Mouse (Mus musculus) ES-Bruce4 (cell line): Measurements from ENCODE around the gene Olfr159. TPM values are rescaled to one million over a fixed set of nuclear protein-coding genes. Genes with fewer than 3 reads are reported as not detected.

ENCODE experiments used
- H3K27ac ChIP-seq: 2 replicates; pipeline ENCODE4 v1.5.1; 2012; ENCODE audit warnings: low read length, inconsistent platforms; ENCODE audit not compliant: insufficient read depth
- H3K27me3 ChIP-seq: 2 replicates; pipeline ENCODE4 v1.6.1; 2012; ENCODE audit warnings: mild to moderate bottlenecking, low read length, inconsistent platforms; ENCODE audit not compliant: control insufficient read depth, poor library complexity, insufficient read depth, severe bottlenecking
- H3K36me3 ChIP-seq: 2 replicates; pipeline ENCODE4 v1.6.1; 2012; ENCODE audit warnings: inconsistent platforms, mild to moderate bottlenecking, low read length, moderate library complexity; ENCODE audit not compliant: control insufficient read depth, poor library complexity, insufficient read depth, severe bottlenecking
- H3K4me1 ChIP-seq: one replicate; pipeline ENCODE4 v1.8.1; 2011; ENCODE audit warnings: low read length; ENCODE audit not compliant: control insufficient read depth, insufficient read depth
- H3K4me3 ChIP-seq: 2 replicates; pipeline ENCODE4 v1.5.1; 2011; ENCODE audit warnings: low read depth, mild to moderate bottlenecking, low read length
- H3K9ac ChIP-seq: 2 replicates; pipeline ENCODE4 v1.6.1; 2012; ENCODE audit warnings: low read depth, mild to moderate bottlenecking, inconsistent platforms; ENCODE audit not compliant: poor library complexity, severe bottlenecking
- H3K9me3 ChIP-seq: replicated peaks from 2 replicates; pipeline ENCODE4 v1.6.1; 2012; ENCODE audit warnings: mild to moderate bottlenecking, low read length, inconsistent platforms; ENCODE audit not compliant: control insufficient read depth, poor library complexity, insufficient read depth, severe bottlenecking
- CTCF ChIP-seq: IDR thresholded peaks from one replicate; pipeline ENCODE4 v1.8.1; 2011; ENCODE audit warnings: low read depth, low read length
- EP300 ChIP-seq: IDR thresholded peaks from 2 replicates; pipeline ENCODE4 v1.6.1; 2011; ENCODE audit warnings: low read depth, low read length; ENCODE audit not compliant: insufficient read depth
- POLR2A ChIP-seq: IDR thresholded peaks from one replicate; pipeline ENCODE4 v1.8.1; 2011; ENCODE audit warnings: low read length; ENCODE audit not compliant: insufficient read depth
- polyA plus RNA-seq: library from polyadenylated mRNA; stranded (reverse); fragments of >200 nt; gene quantifications from 2 replicates; pipeline ENCODE4 v1.2.4, GENCODE M21; 2011; ENCODE audit warnings: low read depth; ENCODE audit not compliant: missing spikeins, insufficient read depth, insufficient read length

Olfr159 gene
- polyA plus RNA-seq, 1 experiment = not detected

DNA sequence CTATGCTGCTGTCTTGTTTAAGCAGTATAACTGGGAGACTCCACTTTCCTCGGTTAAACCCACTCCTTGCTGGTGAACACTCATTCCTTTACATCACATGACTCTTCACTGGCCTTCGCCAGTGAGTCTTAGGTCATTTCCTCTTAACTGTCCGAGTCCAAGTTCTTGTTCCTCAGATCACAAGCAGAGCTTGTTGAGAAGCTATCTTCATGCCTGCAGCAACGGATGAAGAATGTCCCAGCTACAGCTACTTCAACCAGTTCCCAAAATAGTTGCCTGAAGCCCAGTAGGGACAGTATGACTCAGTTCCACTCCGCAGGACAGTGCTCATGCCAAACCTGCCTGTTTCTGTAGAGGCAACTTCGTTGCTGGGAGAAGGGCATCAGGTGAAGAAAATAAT is 13.6 kb downstream of the Olfr159 start:
- Histone ChIP-seq H3K27ac (no peak overlapping the region), H3K9ac (no peak overlapping the region), H3K27me3 (no peaks in the 10 kb centered on the region), H3K36me3 (no peaks in the 10 kb centered on the region), H3K4me3 (no peak overlapping the region), H3K4me1 (no peaks in the 10 kb centered on the region), H3K9me3 (no peaks in the 10 kb centered on the region)
- no peak for TF ChIP-seq EP300
- TF ChIP-seq POLR2A = no peak
- no peak for TF ChIP-seq CTCF

DNA sequence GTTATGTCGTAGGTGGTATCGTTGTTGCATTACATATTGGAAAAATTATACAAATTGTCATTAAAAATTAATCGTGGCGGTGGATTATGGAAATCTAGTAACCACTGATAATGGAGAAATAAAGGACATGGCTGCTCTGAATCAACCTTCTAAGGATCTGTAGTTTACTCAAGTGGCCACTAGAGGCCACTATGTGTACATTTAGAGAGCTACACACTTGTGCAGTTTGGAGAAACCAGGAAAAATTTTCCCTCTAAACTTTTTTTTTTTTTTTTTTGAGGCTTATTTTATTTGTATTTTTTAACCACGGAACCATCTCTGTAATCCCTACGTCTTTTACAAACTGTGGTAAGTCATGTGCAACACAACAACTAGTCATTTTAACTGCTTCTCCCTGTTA is 25.6 kb downstream of the Olfr159 start:
- Histone ChIP-seq H3K9ac (no peak overlapping the region), H3K27me3 (no peaks in the 10 kb centered on the region), H3K27ac (no peak overlapping the region), H3K4me1 (peaks cover 2% of the 10 kb centered on the region), H3K36me3 (no peaks in the 10 kb centered on the region), H3K4me3 (no peak overlapping the region), H3K9me3 (no peaks in the 10 kb centered on the region)
- TF ChIP-seq CTCF (no peak), POLR2A (no peak), EP300 (no peak)

DNA sequence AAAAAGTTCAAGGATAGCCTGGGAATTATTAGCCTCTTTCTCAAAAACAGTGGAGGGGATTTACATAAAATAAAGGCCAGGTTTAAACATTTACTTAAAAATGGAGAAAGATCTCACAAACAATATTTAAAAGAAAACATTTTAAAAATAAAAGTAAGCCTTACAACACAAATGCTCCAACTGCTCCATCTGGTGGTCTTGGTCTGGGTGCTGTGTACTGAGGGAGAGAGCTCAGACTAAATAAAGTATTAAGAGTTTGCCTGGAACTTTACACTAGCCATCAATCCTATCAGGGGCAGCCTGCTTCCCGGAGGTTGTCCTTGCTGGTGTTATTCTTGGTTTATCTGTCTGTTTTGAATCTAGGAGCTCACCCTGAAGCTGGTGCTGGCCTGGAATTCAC is 27.7 kb downstream of the Olfr159 start:
- H3K36me3 ChIP-seq = no peaks in the 10 kb centered on the region
- no peaks in the 10 kb centered on the region for H3K27me3 ChIP-seq
- H3K4me1 ChIP-seq = peaks cover 2% of the 10 kb centered on the region
- no peak overlapping the region for H3K9ac ChIP-seq
- no peaks in the 10 kb centered on the region for H3K9me3 ChIP-seq
- no peak overlapping the region for H3K4me3 ChIP-seq
- H3K27ac ChIP-seq = no peak overlapping the region
- no peak for TF ChIP-seq EP300
- no peak for TF ChIP-seq CTCF
- TF ChIP-seq POLR2A = no peak

DNA sequence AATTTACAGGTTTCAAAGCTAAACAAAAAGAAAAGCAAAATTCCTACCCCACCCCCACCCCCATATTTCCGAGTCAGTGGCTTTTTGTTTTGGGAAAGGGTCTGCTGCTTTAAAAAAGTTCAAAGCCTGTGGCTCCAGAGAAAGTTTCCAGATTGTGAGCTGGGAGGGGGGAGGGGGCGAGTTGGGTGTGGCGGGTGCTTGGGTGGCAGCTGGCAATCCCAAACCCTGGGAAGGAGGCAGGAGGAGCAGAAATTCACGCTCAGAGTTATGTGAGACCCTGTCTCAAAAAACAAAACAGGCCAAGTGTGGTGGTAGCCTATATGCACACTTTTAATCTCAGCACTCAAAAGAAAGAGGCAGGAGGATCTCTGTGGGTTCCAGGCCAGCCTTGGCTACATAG is 28.2 kb downstream of the Olfr159 start:
- TF ChIP-seq CTCF (no peak), POLR2A (no peak)
- H3K36me3 ChIP-seq = no peaks in the 10 kb centered on the region
- no peaks in the 10 kb centered on the region for H3K27me3 ChIP-seq
- no peak overlapping the region for H3K27ac ChIP-seq
- H3K4me3 ChIP-seq = no peak overlapping the region
- no peak overlapping the region for H3K9ac ChIP-seq
- H3K4me1 ChIP-seq = peaks cover 2% of the 10 kb centered on the region
- no peaks in the 10 kb centered on the region for H3K9me3 ChIP-seq

DNA sequence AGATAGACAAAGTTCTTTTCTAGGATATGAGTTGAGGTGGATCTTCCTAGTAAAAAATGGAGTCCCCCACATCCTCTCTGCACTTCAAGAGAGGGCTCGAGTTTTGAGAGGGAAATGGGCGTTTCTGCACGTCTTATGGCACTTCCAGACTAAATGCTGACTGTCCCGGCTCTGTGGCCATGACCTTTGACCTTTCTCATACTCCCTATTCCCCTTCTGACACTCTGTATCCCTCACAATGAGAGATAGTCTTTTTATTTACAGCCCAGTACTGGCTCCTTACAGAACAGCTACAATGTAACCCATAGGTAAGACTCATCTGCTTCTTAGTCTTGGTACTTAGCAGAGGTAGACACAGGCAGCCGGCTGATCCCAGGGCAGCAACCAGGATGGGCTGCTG is 29.3 kb downstream of the Olfr159 start:
- Histone ChIP-seq H3K9me3 (no peaks in the 10 kb centered on the region), H3K9ac (no peak overlapping the region), H3K27me3 (no peaks in the 10 kb centered on the region), H3K36me3 (no peaks in the 10 kb centered on the region), H3K4me1 (peaks cover 2% of the 10 kb centered on the region), H3K4me3 (no peak overlapping the region), H3K27ac (no peak overlapping the region)
- no peak for TF ChIP-seq CTCF
- no peak for TF ChIP-seq POLR2A
- no peak for TF ChIP-seq EP300

DNA sequence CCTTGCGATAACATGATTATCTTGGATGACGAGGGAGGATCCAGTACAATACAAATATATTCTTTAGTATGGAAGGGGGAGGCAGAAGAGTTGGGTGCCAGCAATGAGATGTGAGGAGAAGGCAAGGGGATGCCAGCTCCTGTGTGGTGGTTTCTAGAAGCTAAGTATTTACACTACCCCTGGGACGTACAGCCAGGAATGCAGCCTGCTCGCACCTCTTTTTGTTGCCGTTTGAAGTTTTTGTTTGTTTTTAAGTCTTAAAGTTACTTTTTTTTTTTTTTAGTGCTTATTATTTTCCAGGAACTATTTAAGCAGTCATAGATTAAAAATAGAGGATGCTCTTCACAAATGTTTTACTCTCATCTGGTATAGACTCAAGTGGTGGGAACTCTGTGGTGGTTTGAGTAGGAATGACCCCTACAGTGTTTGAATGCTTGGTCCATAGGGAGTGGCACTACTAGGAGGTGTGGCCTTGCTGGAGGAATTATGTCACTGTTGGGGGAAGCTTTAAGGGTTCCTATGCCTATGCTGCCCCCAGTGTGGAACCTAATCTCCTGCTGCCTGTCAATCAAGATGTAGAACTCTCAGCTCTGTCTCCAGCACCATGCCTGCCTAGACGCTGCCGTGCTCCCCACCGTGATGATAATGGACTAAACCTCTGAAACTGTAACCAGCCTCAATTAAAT is 31.7 kb downstream of the Olfr159 start:
- no peak overlapping the region for H3K4me3 ChIP-seq
- H3K9me3 ChIP-seq = no peaks in the 10 kb centered on the region
- no peak for TF ChIP-seq EP300
- no peak for TF ChIP-seq CTCF
- no peak for TF ChIP-seq POLR2A
- peaks cover 2% of the 10 kb centered on the region for H3K4me1 ChIP-seq
- H3K27me3 ChIP-seq = no peaks in the 10 kb centered on the region
- no peaks in the 10 kb centered on the region for H3K36me3 ChIP-seq
- no peak overlapping the region for H3K27ac ChIP-seq
- H3K9ac ChIP-seq = no peak overlapping the region
